Mouse (Mus musculus) forebrain, embryonic 13.5 days (tissue): ENCODE data around the gene Prkcq. TPM values are rescaled to one million over a fixed set of nuclear protein-coding genes. Genes with fewer than 3 reads are reported as not detected.
"Not testable (repeated sequence)": the region's sequence is repeated elsewhere in the genome, so short reads cannot be mapped to it uniquely, and the experiment has no call there.

Experiments used
- ATAC-seq: fragments of 200-750 bp; cut with Nextera tagmentation; 2 replicates; pipeline ENCODE4 v1.8.0; 2017
- H3K27ac ChIP-seq: fragments of 300-500 bp; sonication (generic); 2 replicates; pipeline ENCODE4 v1.5.1; 2015; ENCODE audit warnings: inconsistent platforms, mild to moderate bottlenecking, moderate library complexity
- H3K27me3 ChIP-seq: fragments of 300-500 bp; sonication (generic); 2 replicates; pipeline ENCODE4 v1.6.1; 2015; ENCODE audit warnings: mild to moderate bottlenecking, inconsistent platforms
- H3K36me3 ChIP-seq: fragments of 300-500 bp; sonication (generic); 2 replicates; pipeline ENCODE4 v1.6.1; 2015; ENCODE audit warnings: mild to moderate bottlenecking, inconsistent platforms; ENCODE audit not compliant: poor library complexity, severe bottlenecking
- H3K4me1 ChIP-seq: fragments of 300-500 bp; sonication (generic); 2 replicates; pipeline ENCODE4 v1.6.1; 2015; ENCODE audit warnings: inconsistent platforms
- H3K4me2 ChIP-seq: fragments of 300-500 bp; sonication (generic); 2 replicates; pipeline ENCODE4 v1.6.1; 2015; ENCODE audit warnings: inconsistent platforms, mild to moderate bottlenecking, moderate library complexity
- H3K4me3 ChIP-seq: fragments of 300-500 bp; sonication (generic); 2 replicates; pipeline ENCODE4 v1.5.1; 2015; ENCODE audit warnings: mild to moderate bottlenecking, inconsistent platforms
- H3K9ac ChIP-seq: fragments of 300-500 bp; sonication (generic); 2 replicates; pipeline ENCODE4 v1.6.1; 2015; ENCODE audit warnings: mild to moderate bottlenecking, inconsistent platforms
- H3K9me3 ChIP-seq: fragments of 300-500 bp; sonication (generic); replicated peaks from 2 replicates; pipeline ENCODE4 v1.6.1; 2016; ENCODE audit warnings: inconsistent platforms
- WGBS: fragments of 180-500 bp; shearing (Covaris S2); methylation state at CpG from one replicate; pipeline ENCODE4 v1.1.7; 2015; 5-methylcytosine and 5-hydroxymethylcytosine counted together
- polyA plus RNA-seq: library from polyadenylated mRNA; unstranded; fragments of >200 nt; fragmentation: Nextera tagmentation; extraction: Ambion mirVana; gene quantifications from 2 replicates; pipeline ENCODE4 v1.2.1, GENCODE M21; 2015

The Prkcq gene
- polyA plus RNA-seq, 1 experiment from 2014 or later: 1.1 TPM

DNA sequence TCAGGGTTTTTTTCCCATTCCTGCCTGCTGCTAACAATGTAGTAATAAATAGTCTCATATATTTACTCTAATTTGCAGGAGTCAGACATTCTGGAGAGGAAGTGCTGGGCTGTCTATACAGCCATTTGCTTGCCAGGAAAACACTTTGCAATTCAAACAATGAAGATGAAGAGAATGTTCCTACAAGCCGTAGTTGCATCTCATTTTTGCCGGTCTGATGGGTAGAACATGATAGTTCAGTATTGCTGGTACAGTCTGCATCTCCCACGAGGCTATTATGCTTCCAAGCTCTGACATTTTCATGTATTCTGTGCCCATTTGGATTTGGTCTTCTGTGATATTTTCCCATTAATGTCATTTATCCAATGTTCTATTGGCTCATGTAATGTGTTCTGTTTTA, 150.5 kb downstream of the Prkcq start:
- ATAC-seq: no peak
- WGBS: 77% methylated on average over 3 of the region's 3 CpGs
- no peaks in the 10 kb centered on the region for H3K4me1 ChIP-seq

DNA sequence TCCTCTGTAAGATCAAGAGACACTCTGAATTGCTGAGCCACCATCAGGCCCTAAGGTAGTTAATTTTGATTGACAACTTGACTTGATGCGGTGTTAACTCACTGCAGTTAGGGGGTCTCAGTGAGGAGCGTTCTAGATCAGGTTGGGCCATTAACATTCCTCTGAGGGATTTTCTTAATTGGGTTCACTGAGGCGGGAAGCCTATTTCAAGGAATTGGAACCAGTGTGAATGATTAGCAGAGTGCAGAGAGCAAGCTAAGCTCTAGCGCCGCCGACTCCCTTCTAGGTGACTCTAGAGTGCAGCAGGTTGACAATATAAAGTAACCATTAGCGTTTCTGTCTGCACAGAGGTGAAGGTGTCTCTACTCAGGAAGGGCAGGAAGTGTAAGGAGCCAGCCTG, 155.4 kb downstream of the Prkcq start:
- H3K4me3 ChIP-seq: no peak overlapping the region
- H3K9me3 ChIP-seq: no peaks in the 10 kb centered on the region
- H3K9ac ChIP-seq: no peak overlapping the region
- H3K4me1 ChIP-seq: no peaks in the 10 kb centered on the region
- H3K4me2 ChIP-seq: no peak overlapping the region
- 54% methylated on average over 7 of the region's 7 CpGs for WGBS
- ATAC-seq: no peak
- no peak overlapping the region for H3K27ac ChIP-seq
- H3K27me3 ChIP-seq: peaks cover 4% of the 10 kb centered on the region; the same call in 1 of the 2 replicates
- no peaks in the 10 kb centered on the region for H3K36me3 ChIP-seq

More for the DNA sequence above, 150.5 kb downstream of the Prkcq start:
- H3K36me3 ChIP-seq: no peaks in the 10 kb centered on the region
- no peak overlapping the region for H3K27ac ChIP-seq
- no peak overlapping the region for H3K9ac ChIP-seq
- H3K27me3 ChIP-seq: no peaks in the 10 kb centered on the region
- H3K4me3 ChIP-seq: no peak overlapping the region
- no peak overlapping the region for H3K4me2 ChIP-seq
- H3K9me3 ChIP-seq: no peaks in the 10 kb centered on the region

GRCm38 (mm10) chr2:11329407-11330224, 157.7 kb downstream of the Prkcq start:
- no peak overlapping the region for H3K9ac ChIP-seq
- WGBS: 71% methylated on average over 10 of the region's 10 CpGs
- no peak overlapping the region for H3K4me3 ChIP-seq
- no peaks in the 10 kb centered on the region for H3K36me3 ChIP-seq
- H3K27ac ChIP-seq: no peak overlapping the region
- H3K27me3 ChIP-seq: peaks cover 4% of the 10 kb centered on the region; the same call in 1 of the 2 replicates
- no peaks in the 10 kb centered on the region for H3K9me3 ChIP-seq
- no peak overlapping the region for H3K4me2 ChIP-seq
- no peaks in the 10 kb centered on the region for H3K4me1 ChIP-seq
- no peak for ATAC-seq

DNA sequence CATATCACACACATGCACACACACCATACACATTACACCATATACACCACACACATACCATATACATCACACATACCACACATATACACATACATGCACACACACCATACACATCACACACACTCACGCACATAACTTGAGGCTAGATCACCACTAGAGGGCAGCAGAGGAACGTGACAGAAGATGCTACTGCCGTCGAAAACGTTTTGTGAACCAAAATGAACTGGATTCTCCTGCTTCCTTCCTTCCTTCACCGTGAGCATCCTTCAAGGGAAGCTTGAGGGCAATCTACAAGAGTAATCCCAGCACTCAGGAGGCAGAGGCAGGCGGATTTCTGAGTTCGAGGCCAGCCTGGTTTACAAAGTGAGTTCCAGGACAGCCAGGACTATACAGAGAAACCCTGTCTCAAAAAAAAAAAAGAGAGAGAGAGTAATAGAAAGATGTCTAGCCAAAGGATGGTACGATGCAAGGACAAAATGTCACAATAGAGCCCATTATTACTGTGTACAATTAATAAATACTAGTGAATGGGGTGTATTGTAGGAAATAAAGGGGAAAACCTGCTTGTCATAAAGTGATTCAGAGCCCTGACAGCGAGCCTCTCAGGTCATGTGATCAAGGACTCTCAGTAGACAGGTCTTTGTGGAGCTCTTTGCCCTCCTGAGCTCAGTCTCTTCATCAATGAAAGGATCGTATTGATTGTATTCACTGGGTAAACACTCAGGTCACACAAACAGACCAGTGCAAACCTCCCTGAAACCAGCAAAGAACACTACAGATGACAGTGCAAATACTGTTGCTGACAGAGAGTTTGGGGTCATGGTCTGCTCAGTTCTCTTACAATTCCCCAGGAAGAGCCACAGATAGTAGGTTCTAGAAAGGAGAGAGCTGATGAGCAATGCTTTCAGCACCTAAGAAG, 159.9 kb downstream of the Prkcq start:
- 28% methylated on average over 11 of the region's 11 CpGs for WGBS
- Histone ChIP-seq H3K9me3 (no peaks in the 10 kb centered on the region), H3K4me1 (no peaks in the 10 kb centered on the region), H3K27me3 (peaks cover 4% of the 10 kb centered on the region; the same call in 1 of the 2 replicates), H3K9ac (no peak overlapping the region), H3K36me3 (no peaks in the 10 kb centered on the region), H3K27ac (no peak overlapping the region), H3K4me3 (no peak overlapping the region), H3K4me2 (no peak overlapping the region)
- ATAC-seq: peak; percentile 90

DNA sequence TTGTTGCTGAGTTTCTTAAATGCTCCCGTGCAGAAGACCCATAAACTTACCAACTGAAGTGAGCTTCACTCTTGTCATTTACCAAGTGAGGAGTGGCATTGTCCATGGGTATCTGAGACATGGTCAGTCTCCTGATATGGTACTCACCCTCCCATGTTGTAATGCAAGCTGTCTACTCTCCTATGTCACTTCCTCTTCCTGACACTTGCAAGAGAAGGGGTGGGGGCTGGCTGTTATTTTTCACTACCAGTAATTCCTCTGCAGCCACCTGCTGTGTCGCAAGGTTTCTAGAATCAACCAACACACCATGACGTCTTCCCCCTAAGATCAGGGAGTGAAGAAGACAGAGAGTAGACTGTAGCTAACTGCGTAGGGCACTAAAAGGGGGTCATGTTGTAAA, 160.6 kb downstream of the Prkcq start:
- no peak overlapping the region for H3K4me3 ChIP-seq
- WGBS: 86% methylated on average over 4 of the region's 4 CpGs
- H3K27ac ChIP-seq: no peak overlapping the region
- H3K4me1 ChIP-seq: no peaks in the 10 kb centered on the region
- H3K27me3 ChIP-seq: peaks cover 4% of the 10 kb centered on the region; the same call in 1 of the 2 replicates
- H3K9ac ChIP-seq: no peak overlapping the region
- H3K36me3 ChIP-seq: no peaks in the 10 kb centered on the region
- ATAC-seq: no peak
- no peak overlapping the region for H3K4me2 ChIP-seq
- no peaks in the 10 kb centered on the region for H3K9me3 ChIP-seq

DNA sequence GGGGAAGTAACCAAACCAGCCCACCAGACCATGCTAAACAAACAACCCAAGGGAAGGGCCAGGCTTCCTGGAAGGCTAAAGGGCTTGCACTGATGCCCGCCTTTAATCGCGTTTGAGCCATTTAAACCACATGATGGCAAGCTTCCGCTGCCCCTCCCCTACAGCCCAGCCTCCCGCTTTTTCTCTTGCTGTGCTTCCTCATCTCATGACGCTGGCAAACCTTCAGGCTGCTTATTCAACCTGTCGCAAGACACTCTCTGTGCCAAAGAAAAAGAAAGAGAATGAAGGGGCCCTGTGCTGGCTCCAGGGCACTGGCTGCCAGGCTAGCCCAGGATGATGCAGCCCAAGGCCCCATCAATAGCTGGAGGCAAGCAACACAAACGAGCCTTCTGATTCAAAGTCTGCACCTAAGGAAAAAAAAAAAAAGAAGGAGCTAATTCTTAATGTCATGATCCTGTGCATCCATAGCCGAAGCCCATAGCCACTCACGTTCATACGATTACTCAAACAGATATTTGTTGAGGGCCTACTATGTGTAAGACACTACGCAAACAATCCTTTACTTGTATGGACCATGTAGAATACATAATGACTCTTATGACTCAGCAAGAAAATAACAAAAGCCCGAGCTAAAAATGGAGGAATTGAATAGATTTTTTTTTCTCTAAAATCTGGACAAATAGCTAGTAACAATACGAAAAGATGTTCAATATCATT, 161.6 kb downstream of the Prkcq start:
- ATAC-seq: peak; percentile 76
- 54% methylated on average over 14 of the region's 14 CpGs for WGBS
- H3K36me3 ChIP-seq: no peaks in the 10 kb centered on the region

DNA sequence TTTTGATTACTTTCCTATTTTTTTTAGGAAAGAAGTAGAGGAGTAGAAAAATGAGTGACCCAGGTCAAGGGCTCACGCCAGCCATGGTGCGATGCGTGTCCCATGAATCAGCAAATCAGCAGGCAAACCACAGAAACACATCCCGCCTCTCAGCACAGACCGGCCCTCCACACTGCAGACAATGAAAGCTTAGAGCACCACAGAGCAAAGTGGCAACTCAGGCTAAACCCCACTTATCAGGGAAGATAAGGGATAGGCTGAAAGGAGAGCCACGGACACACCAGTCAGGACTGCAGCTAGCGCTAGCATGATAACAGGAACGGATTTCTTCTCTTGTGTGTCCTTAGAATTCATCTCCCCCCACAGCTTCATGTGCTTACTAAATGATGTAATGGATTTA, 164.4 kb downstream of the Prkcq start:
- no peak for ATAC-seq

More for the DNA sequence above, 161.6 kb downstream of the Prkcq start:
- Histone ChIP-seq H3K9ac (no peak overlapping the region), H3K4me1 (no peaks in the 10 kb centered on the region), H3K4me2 (no peak overlapping the region), H3K27me3 (peaks cover 4% of the 10 kb centered on the region; the same call in 1 of the 2 replicates), H3K27ac (no peak overlapping the region), H3K4me3 (no peak overlapping the region), H3K9me3 (no peaks in the 10 kb centered on the region)

DNA sequence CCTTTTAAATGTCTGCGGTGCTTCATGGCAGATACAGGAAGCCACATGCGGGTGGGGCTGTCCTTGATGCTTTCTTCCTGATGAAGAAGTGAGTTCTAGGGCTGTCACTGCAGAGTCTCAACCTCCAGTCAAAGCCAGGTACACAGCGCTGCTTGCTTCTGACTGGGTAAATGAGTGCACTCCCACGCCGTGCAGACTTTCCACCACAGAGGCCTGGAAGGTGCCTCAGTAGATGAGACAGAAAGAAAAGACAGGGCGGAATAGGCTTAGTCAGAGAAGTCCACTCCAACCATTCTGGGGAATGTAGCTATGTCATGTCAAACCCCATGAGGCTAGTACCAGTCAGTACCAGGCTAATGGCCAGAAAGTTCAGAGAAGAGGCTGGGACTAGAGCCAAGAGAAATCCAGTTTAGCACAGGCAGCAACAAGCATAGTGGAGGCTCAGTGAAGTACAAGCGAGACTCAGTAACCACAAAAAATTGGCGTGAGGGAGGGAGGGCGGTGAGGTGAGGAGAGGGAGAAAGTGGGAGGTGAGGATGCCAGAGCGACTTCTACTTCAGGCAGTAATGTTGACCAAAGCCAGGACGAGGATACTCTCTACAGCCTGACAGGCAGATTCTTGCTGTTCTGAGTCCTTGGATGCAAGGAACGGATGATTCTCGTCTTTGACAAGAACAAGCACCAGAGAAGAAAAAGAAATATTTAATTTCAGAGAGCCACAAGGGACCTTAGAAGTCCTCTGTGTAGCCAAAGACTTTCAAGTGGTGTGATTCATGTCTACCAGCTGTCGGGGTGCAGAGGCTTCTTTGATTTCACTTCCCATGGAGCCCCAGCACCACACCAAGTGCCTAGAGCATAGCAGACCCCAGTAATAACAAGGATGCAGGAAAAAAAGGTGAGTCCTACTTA, 167.3 kb downstream of the Prkcq start:
- Histone ChIP-seq H3K9me3 (no peaks in the 10 kb centered on the region), H3K4me3 (no peak overlapping the region), H3K36me3 (no peaks in the 10 kb centered on the region), H3K4me2 (no peak overlapping the region), H3K9ac (no peak overlapping the region), H3K4me1 (no peaks in the 10 kb centered on the region; the same call in 1 of the 2 replicates), H3K27me3 (no peaks in the 10 kb centered on the region), H3K27ac (no peak overlapping the region)
- 89% methylated on average over 14 of the region's 14 CpGs for WGBS
- peak; percentile 38; the same call in 1 of the 2 replicates for ATAC-seq

More for the DNA sequence above, 164.4 kb downstream of the Prkcq start:
- H3K9ac ChIP-seq: no peak overlapping the region
- no peak overlapping the region for H3K4me2 ChIP-seq
- no peak overlapping the region for H3K4me3 ChIP-seq
- H3K9me3 ChIP-seq: no peaks in the 10 kb centered on the region
- no peaks in the 10 kb centered on the region; the same call in 1 of the 2 replicates for H3K4me1 ChIP-seq
- no peaks in the 10 kb centered on the region for H3K36me3 ChIP-seq
- H3K27me3 ChIP-seq: no peaks in the 10 kb centered on the region
- WGBS: 56% methylated on average over 8 of the region's 8 CpGs
- H3K27ac ChIP-seq: no peak overlapping the region

DNA sequence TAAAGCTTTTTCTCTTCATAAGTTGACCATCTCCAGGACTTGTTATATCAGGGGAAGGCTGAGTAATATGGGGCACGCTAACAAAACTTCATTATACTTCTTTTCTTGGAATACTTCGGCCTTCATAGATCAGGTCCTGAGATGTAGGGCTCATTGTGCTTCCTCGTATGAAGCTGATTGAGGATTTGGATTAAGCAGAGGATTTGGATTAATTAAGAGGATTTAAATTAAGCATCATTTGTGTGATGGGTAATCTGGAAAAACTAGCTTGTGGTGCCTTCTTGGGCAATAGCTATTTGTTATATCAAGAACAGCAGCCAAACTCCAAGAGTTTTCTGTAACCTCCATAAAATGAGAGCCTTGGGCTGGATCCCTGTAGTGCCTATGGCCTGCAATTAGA, 172.8 kb downstream of the Prkcq start:
- Histone ChIP-seq H3K9me3 (no peaks in the 10 kb centered on the region), H3K4me2 (no peak overlapping the region), H3K27me3 (no peaks in the 10 kb centered on the region), H3K4me3 (no peak overlapping the region), H3K4me1 (no peaks in the 10 kb centered on the region), H3K36me3 (no peaks in the 10 kb centered on the region), H3K9ac (no peak overlapping the region), H3K27ac (no peak overlapping the region)
- ATAC-seq: no peak
- WGBS: 84% methylated on average over 3 of the region's 3 CpGs

DNA sequence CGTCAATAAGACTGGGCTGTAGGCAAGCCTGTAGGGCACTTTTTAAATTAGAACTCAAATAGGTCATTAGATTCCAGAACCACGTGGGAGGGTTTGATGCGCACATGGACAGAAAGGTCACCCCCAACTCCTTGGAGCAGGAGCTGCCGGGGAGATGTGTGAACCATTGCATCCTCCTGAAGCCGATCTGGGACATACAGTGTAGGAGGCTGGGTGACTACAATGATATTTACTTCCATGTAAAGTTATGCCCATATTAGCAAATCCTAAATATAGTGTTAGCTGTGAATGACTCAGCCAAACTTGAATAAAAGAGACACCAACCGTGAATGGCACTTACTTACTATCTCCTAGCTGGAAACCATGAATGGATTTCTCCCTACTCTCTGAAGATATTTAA, 174.5 kb downstream of the Prkcq start:
- ATAC-seq: not testable (repeated sequence)
- 89% methylated on average over 6 of the region's 6 CpGs for WGBS

DNA sequence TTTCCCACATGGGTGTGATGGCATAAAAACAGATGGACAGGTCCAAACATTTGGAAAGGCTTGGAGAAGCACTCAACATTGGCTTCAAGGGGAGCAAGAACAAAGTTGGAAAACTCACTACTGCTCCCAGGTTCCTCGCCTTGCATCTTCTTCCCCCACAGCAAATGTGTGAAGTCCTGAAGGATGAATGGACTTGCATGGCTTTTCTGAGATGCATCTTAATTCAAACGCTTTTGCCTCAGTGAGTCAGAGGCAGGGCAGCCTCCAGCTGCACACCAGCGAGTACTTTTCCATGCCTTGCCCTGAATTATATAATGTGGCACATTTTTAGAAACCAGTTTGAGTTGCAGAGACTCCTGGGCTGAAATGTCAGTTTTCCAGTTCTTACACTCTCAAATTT, 175.9 kb downstream of the Prkcq start:
- no peak for ATAC-seq
- no peaks in the 10 kb centered on the region for H3K9me3 ChIP-seq
- no peak overlapping the region for H3K4me3 ChIP-seq
- H3K36me3 ChIP-seq: no peaks in the 10 kb centered on the region
- H3K27ac ChIP-seq: no peak overlapping the region
- no peak overlapping the region for H3K9ac ChIP-seq
- H3K4me1 ChIP-seq: no peaks in the 10 kb centered on the region
- whole genome bisulfite sequencing: 85% methylated on average over 3 of the region's 3 CpGs
- no peak overlapping the region for H3K4me2 ChIP-seq
- no peaks in the 10 kb centered on the region for H3K27me3 ChIP-seq

More for the DNA sequence above, 174.5 kb downstream of the Prkcq start:
- not testable (repeated sequence) for H3K4me3 ChIP-seq, H3K27ac ChIP-seq, H3K36me3 ChIP-seq, H3K9me3 ChIP-seq, H3K27me3 ChIP-seq, H3K9ac ChIP-seq, H3K4me1 ChIP-seq, H3K4me2 ChIP-seq
